Mouse (Mus musculus) forebrain, embryonic 10.5 days (tissue): ENCODE data around the gene Sh3bp5. TPM values are rescaled to one million over a fixed set of nuclear protein-coding genes. Genes with fewer than 3 reads are reported as not detected.

Source experiments
- DNase-seq: peaks from one replicate; pipeline ENCODE4 v3.0.0-alpha.2; 2017; ENCODE audit warnings: low spot score; ENCODE audit errors: extremely low spot score
- H3K27ac ChIP-seq: fragments of 300-500 bp; sonication (generic); 2 replicates; pipeline ENCODE4 v1.5.1; 2016; ENCODE audit warnings: mild to moderate bottlenecking
- H3K27me3 ChIP-seq: fragments of 300-500 bp; sonication (generic); 2 replicates; pipeline ENCODE4 v1.6.1; 2016; ENCODE audit warnings: mild to moderate bottlenecking; ENCODE audit not compliant: poor library complexity, severe bottlenecking
- H3K36me3 ChIP-seq: fragments of 300-500 bp; sonication (generic); replicated peaks from 2 replicates; pipeline ENCODE4 v1.6.1; 2016; ENCODE audit warnings: mild to moderate bottlenecking, moderate library complexity
- H3K4me1 ChIP-seq: fragments of 300-500 bp; sonication (generic); 2 replicates; pipeline ENCODE4 v1.6.1; 2016
- H3K4me3 ChIP-seq: fragments of 300-500 bp; sonication (generic); 2 replicates; pipeline ENCODE4 v1.5.1; 2016; ENCODE audit warnings: mild to moderate bottlenecking, moderate library complexity
- H3K9me3 ChIP-seq: fragments of 300-500 bp; sonication (generic); 2 replicates; pipeline ENCODE4 v1.6.1; 2016; ENCODE audit warnings: mild to moderate bottlenecking, moderate library complexity
- WGBS: fragments of 180-500 bp; shearing (Covaris S2); methylation state at CpG from one replicate; pipeline ENCODE4 v1.1.7; 2016; 5-methylcytosine and 5-hydroxymethylcytosine counted together
- polyA plus RNA-seq: library from polyadenylated mRNA; unstranded; fragments of >200 nt; fragmentation: Nextera tagmentation; extraction: Ambion mirVana; gene quantifications from 2 replicates; pipeline ENCODE4 v1.2.1, GENCODE M21; 2016

The Sh3bp5 gene
- polyA plus RNA-seq, 1 experiment from 2014 or later: 17.6 TPM

DNA sequence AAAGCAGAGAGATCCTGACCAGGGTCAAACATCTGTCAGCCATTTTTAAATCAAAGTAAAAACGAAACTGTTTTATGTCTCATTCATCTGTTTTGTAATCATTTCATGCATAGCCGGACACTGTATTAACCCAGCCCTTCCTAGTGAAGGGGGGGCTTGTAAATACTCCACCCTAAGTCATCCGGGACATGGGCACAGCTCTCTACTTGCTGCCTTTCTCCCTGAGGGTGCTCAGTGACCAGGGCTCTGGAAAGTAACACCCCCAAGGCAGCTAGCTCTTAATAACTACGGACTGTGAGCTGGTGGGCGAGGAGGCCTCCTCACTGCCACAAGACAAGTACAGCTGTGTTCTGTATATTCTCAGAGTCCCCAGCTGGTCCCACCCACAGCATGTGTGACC is 13.1 kb upstream of the Sh3bp5 start:
- no peak for DNase-seq
- Histone ChIP-seq H3K27me3 (no peaks in the 10 kb centered on the region), H3K27ac (no peak overlapping the region), H3K4me3 (no peak overlapping the region), H3K4me1 (no peaks in the 10 kb centered on the region), H3K9me3 (no peaks in the 10 kb centered on the region), H3K36me3 (no peaks in the 10 kb centered on the region)
- 80% methylated on average over 5 of the region's 5 CpGs for WGBS

DNA sequence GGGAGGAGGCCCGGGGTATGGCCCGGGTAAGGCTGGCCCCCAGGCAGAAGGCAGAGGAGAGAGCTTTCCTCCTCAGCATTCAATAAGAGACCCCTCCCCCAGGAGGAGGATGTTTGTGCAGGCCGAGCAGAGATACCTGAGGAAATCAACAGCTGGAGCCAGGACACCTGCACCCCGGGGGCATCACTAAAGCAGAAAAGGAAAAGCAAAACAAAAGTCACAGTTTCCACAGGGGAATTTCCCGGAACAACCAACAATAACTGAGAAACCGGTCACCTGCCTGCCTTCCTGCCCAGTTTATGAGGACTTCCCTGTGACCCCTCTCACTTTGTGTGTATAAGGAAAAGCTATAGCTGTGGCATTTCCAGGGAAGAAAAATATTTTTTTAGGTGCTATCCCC is 7.7 kb upstream of the Sh3bp5 start:
- H3K9me3 ChIP-seq: no peaks in the 10 kb centered on the region
- no peaks in the 10 kb centered on the region for H3K36me3 ChIP-seq
- 74% methylated on average over 6 of the region's 6 CpGs for WGBS
- no peak overlapping the region for H3K4me3 ChIP-seq
- DNase-seq: no peak
- H3K27me3 ChIP-seq: 0 out of 2 replicates have a peak, but pooled peaks cover under 1% of the 10 kb centered on the region
- H3K4me1 ChIP-seq: no peaks in the 10 kb centered on the region
- H3K27ac ChIP-seq: no peak overlapping the region

DNA sequence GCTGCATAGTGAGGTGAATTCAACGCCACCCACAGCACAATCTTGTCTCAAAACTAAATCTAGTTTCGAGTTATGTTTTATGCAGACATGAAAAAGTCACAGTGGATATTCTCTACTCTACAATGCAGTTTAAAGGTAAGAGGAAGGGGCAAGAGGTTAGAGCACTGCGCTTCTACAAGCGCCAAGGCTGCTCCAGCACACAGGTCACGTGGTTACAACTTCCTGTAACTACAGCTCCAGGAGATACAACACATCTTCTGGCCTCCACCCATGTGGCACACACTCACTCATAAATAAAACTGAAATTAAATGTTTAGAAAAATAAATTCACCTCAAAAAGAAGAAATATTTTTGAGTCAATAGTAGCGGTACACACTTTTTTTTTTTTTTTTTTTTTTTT is 4.8 kb upstream of the Sh3bp5 start:
- WGBS: 83% methylated on average over 6 of the region's 6 CpGs
- Histone ChIP-seq H3K4me3 (no peak overlapping the region), H3K36me3 (no peaks in the 10 kb centered on the region), H3K27me3 (peaks cover 19% of the 10 kb centered on the region), H3K9me3 (no peaks in the 10 kb centered on the region), H3K27ac (no peak overlapping the region), H3K4me1 (peaks cover 10% of the 10 kb centered on the region)
- no peak for DNase-seq

DNA sequence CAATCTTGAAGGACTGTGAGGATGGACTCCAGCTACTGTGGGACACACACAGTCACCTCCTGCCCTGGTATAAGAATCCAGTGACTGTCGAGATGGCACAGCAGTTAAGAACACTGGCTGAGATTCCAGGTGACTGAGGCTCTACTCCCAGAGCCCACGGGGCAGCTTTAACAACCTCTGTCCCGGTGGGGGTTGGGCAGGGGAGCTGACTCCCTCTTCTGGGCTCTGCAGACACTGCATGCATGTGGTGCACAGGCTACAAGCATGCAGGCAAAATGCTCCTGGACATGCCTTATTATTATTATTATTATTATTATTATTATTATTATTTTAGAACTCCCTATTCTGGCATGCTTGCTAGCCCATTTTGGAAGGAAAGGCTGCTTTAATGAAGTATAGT is 4.4 kb upstream of the Sh3bp5 start:
- 44% methylated on average over 3 of the region's 3 CpGs for WGBS

DNA sequence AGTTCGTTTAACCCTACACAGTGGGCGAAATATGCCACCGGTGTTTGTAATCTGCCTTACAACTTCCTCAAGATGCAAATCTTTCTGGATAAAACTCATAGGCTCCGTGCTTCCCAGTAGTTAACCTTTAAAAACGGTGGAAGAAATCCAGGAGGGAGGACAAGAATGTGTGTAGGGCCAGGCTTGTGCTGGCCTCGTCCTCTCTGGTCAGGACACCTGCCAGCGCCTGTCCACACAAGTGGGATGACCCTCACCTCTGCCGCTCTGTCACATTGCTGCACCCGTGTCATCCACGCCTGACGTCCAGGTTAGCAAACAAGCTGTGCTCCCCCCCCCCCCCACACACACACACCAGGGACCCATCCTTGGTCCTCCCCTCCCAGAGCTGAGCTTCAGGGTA is 3.4 kb upstream of the Sh3bp5 start:
- Histone ChIP-seq H3K9me3 (no peaks in the 10 kb centered on the region), H3K27me3 (peaks cover 32% of the 10 kb centered on the region), H3K4me1 (peaks cover 24% of the 10 kb centered on the region), H3K27ac (no peak overlapping the region), H3K4me3 (no peak overlapping the region), H3K36me3 (no peaks in the 10 kb centered on the region)
- no peak for DNase-seq
- 85% methylated on average over 11 of the region's 11 CpGs for WGBS

More for the DNA sequence above, 4.4 kb upstream of the Sh3bp5 start:
- Histone ChIP-seq H3K36me3 (no peaks in the 10 kb centered on the region), H3K27ac (no peak overlapping the region), H3K4me1 (peaks cover 14% of the 10 kb centered on the region), H3K9me3 (no peaks in the 10 kb centered on the region), H3K4me3 (no peak overlapping the region), H3K27me3 (peaks cover 22% of the 10 kb centered on the region)
- no peak for DNase-seq

GRCm38 (mm10) chr14:31437826-31438529 is 2.1 kb upstream of the Sh3bp5 start:
- H3K27me3 ChIP-seq: peaks cover 40% of the 10 kb centered on the region
- peaks cover 36% of the 10 kb centered on the region for H3K4me1 ChIP-seq
- no peak overlapping the region for H3K27ac ChIP-seq
- whole genome bisulfite sequencing: 80% methylated on average over 8 of the region's 8 CpGs
- no peaks in the 10 kb centered on the region for H3K9me3 ChIP-seq
- no peaks in the 10 kb centered on the region for H3K36me3 ChIP-seq
- DNase-seq: no peak
- H3K4me3 ChIP-seq: no peak overlapping the region

GRCm38 (mm10) chr14:31435018-31435915 is 611 bp downstream of the Sh3bp5 start:
- peaks cover 49% of the 10 kb centered on the region for H3K4me1 ChIP-seq
- peaks cover 40% of the 10 kb centered on the region for H3K27me3 ChIP-seq
- peak overlapping the region; percentile 72 for H3K4me3 ChIP-seq
- peak overlapping the region; percentile 85 for H3K27ac ChIP-seq
- WGBS: 1% methylated on average over 53 of the region's 53 CpGs
- peak; percentile 47 for DNase-seq
- H3K36me3 ChIP-seq: no peaks in the 10 kb centered on the region
- no peaks in the 10 kb centered on the region for H3K9me3 ChIP-seq

GRCm38 (mm10) chr14:31434426-31434825 is 1.5 kb downstream of the Sh3bp5 start:
- WGBS: 52% methylated on average over 5 of the region's 5 CpGs
- DNase-seq: no peak

GRCm38 (mm10) chr14:31433851-31434360 is 2.0 kb downstream of the Sh3bp5 start:
- Histone ChIP-seq H3K27ac (no peak overlapping the region), H3K4me1 (peaks cover 49% of the 10 kb centered on the region), H3K9me3 (no peaks in the 10 kb centered on the region), H3K36me3 (no peaks in the 10 kb centered on the region), H3K4me3 (peak overlapping the region; percentile 72), H3K27me3 (peaks cover 40% of the 10 kb centered on the region)
- 38% methylated on average over 7 of the region's 7 CpGs for WGBS
- DNase-seq: peak; percentile 41

More at GRCm38 (mm10) chr14:31434426-31434825, 1.5 kb downstream of the Sh3bp5 start:
- H3K27ac ChIP-seq: no peak overlapping the region
- no peaks in the 10 kb centered on the region for H3K9me3 ChIP-seq
- peaks cover 40% of the 10 kb centered on the region for H3K27me3 ChIP-seq
- H3K4me3 ChIP-seq: peak overlapping the region; percentile 72
- peaks cover 49% of the 10 kb centered on the region for H3K4me1 ChIP-seq
- no peaks in the 10 kb centered on the region for H3K36me3 ChIP-seq

DNA sequence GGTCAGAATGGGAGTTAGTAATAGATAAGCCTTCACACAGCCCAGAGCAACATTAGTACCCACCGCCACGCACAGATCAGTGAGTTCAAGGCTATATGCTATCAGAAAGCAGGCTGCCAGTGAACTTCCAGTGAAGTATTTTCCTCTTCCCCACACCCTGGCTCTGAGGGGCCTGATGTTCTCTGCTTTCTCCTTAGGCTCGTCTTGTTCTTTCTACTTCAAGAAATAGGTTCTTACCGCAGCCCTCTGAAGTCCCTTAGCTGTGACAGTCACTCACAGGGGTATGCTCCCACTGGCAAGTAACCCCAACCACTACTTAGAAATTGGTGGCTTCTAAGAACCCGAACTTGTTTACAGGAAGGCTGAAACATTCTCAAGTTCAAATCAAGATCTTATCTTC is 2.8 kb downstream of the Sh3bp5 start:
- peaks cover 49% of the 10 kb centered on the region for H3K4me1 ChIP-seq

GRCm38 (mm10) chr14:31432424-31432823 is 3.5 kb downstream of the Sh3bp5 start:
- no peak for DNase-seq
- Histone ChIP-seq H3K27ac (no peak overlapping the region), H3K4me1 (peaks cover 49% of the 10 kb centered on the region), H3K36me3 (peaks cover 12% of the 10 kb centered on the region), H3K9me3 (no peaks in the 10 kb centered on the region), H3K27me3 (peaks cover 33% of the 10 kb centered on the region), H3K4me3 (no peak overlapping the region)
- 58% methylated on average over 4 of the region's 4 CpGs for WGBS

More for the DNA sequence above, 2.8 kb downstream of the Sh3bp5 start:
- WGBS: 79% methylated on average over 5 of the region's 5 CpGs
- H3K27me3 ChIP-seq: peaks cover 35% of the 10 kb centered on the region
- no peaks in the 10 kb centered on the region for H3K9me3 ChIP-seq
- no peak for DNase-seq
- peaks cover 5% of the 10 kb centered on the region for H3K36me3 ChIP-seq
- H3K27ac ChIP-seq: 0 out of 2 replicates have a peak overlapping the region, but pooled peaks have one; percentile 11
- H3K4me3 ChIP-seq: no peak overlapping the region

DNA sequence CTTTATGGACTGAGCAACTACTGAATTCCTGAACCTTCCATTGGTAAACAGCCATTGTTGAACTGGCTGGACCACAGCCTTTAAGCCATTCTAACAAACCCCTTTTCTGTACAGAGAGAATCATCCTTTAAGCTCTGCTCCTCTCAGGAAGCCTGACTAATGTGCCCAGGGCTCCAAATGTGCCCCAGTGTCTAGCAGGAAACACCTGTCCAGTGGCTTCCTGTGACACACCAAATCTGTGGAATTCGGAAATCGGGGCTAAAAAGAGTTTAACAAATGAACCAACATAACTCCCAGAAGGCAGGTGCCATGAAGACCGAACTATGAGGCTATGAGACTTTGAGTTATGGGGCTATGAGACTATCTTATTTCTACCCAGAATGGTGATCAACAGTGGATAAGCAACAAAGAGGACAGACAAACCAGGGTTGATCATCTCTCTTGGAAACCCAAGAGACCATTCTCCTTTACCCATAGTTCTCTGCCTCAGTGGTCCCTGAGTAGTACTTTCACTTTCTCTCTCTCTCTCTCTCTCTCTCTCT is 4.0 kb downstream of the Sh3bp5 start:
- Histone ChIP-seq H3K27ac (no peak overlapping the region), H3K4me3 (no peak overlapping the region), H3K27me3 (peaks cover 28% of the 10 kb centered on the region), H3K9me3 (no peaks in the 10 kb centered on the region), H3K4me1 (peaks cover 49% of the 10 kb centered on the region), H3K36me3 (peaks cover 17% of the 10 kb centered on the region)
- WGBS: 87% methylated on average over 3 of the region's 3 CpGs
- DNase-seq: no peak
